Mouse (Mus musculus) lung, embryonic 14.5 days (tissue): ENCODE results near the gene Hoxd13. TPM values are rescaled to one million over a fixed set of nuclear protein-coding genes. Genes with fewer than 3 reads are reported as not detected.
A peak's percentile ranks its signal among the peaks of the same experiment; 100 is the strongest.

Experiments used
- ATAC-seq: fragments of 200-750 bp; cut with Nextera tagmentation; 2 replicates; pipeline ENCODE4 v1.8.0; 2017; ENCODE audit warnings: mild to moderate bottlenecking, moderate TSS enrichment, moderate library complexity; ENCODE audit not compliant: insufficient read depth
- DNase-seq: peaks from one replicate; pipeline ENCODE4 v3.0.0-alpha.2; 2015
- H3K27ac ChIP-seq: fragments of 300-500 bp; sonication (generic); 2 replicates; pipeline ENCODE4 v1.5.1; 2014; ENCODE audit warnings: low read depth, mild to moderate bottlenecking, moderate library complexity
- H3K27me3 ChIP-seq: fragments of 300-500 bp; sonication (generic); 2 replicates; pipeline ENCODE4 v1.6.1; 2014; ENCODE audit warnings: low read length, control low read depth; ENCODE audit not compliant: insufficient read depth
- H3K36me3 ChIP-seq: fragments of 300-500 bp; sonication (generic); 2 replicates; pipeline ENCODE4 v1.6.1; 2014; ENCODE audit warnings: control low read depth; ENCODE audit not compliant: insufficient read depth
- H3K4me1 ChIP-seq: fragments of 300-500 bp; sonication (generic); 2 replicates; pipeline ENCODE4 v1.6.1; 2014; ENCODE audit warnings: antibody characterized with exemption, control low read depth; ENCODE audit not compliant: insufficient read depth
- H3K4me2 ChIP-seq: fragments of 300-500 bp; sonication (generic); 2 replicates; pipeline ENCODE4 v1.6.1; 2014; ENCODE audit warnings: mild to moderate bottlenecking
- H3K4me3 ChIP-seq: fragments of 300-500 bp; sonication (generic); 2 replicates; pipeline ENCODE4 v1.5.1; 2014; ENCODE audit warnings: low read depth, low read length
- H3K9ac ChIP-seq: fragments of 300-500 bp; sonication (generic); 2 replicates; pipeline ENCODE4 v1.6.1; 2014
- H3K9me3 ChIP-seq: fragments of 300-500 bp; sonication (generic); 2 replicates; pipeline ENCODE4 v1.6.1; 2016; ENCODE audit warnings: low read depth, low read length, control low read depth
- CTCF ChIP-seq: IDR thresholded peaks from 2 replicates; pipeline ENCODE4 v1.5.1; 2016; ENCODE audit warnings: antibody characterized with exemption, low read depth
- WGBS: fragments of 180-500 bp; shearing (Covaris S2); extraction: QIAGEN DNeasy Blood & Tissue Kit; methylation state at CpG from one replicate; pipeline ENCODE4 v1.1.7; 2014; 5-methylcytosine and 5-hydroxymethylcytosine counted together
- polyA plus RNA-seq: library from polyadenylated mRNA; unstranded; fragments of >200 nt; fragmentation: Nextera tagmentation; extraction: Ambion mirVana; gene quantifications from 2 replicates; pipeline ENCODE4 v1.2.1, GENCODE M21; 2014

Hoxd13 gene
- polyA plus RNA-seq, 1 experiment from 2014 or later, result not detected

GRCm38 (mm10) chr2:74657251-74658023 lies 10.7 kb upstream of the Hoxd13 start:
- Histone ChIP-seq H3K4me3 (peak overlapping the region; percentile 5; the same call in 1 of the 2 replicates), H3K27me3 (peaks cover 91% of the 10 kb centered on the region), H3K36me3 (no peaks in the 10 kb centered on the region), H3K4me2 (peak overlapping the region; percentile 2; the same call in 1 of the 2 replicates), H3K4me1 (no peaks in the 10 kb centered on the region), H3K9ac (no peak overlapping the region), H3K9me3 (no peaks in the 10 kb centered on the region), H3K27ac (no peak overlapping the region)
- ATAC-seq (no peak), DNase-seq (no peak)
- WGBS, result 3% methylated on average over 62 of the region's 62 CpGs
- TF ChIP-seq CTCF, result no peak

DNA sequence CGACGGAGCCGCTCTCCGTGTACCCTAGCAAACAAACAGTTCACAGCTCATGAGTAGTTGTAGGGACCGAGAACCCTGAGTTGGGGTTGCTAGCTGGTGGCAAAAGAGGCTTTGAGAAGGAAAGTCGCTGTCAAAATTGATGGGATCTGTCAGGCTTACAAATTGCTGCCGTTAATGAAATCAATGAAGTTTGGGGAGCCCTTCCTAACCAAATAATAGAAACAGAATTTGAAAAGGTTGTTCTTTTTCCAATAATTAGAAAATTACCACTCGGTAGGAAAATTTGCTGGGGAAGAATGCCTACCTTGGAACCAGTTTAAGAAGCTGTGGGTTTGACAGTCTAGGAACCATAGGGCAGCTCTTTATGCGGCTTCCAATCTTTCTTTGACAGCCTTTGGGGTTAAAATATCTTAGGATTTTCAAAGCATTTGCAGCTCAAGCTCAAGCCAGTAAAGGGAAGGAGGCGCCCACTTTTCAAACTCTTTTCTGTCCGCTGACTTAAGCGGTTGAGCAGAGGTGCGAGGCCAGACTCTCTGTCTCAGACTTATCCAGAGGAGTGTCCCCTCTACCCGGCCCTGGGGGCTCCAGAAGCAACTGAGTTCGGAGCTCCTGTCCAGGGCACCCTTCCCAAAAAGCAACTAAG lies 10.0 kb upstream of the Hoxd13 start:
- 2% methylated on average over 15 of the region's 15 CpGs for WGBS
- DNase-seq (no peak), ATAC-seq (no peak)
- Histone ChIP-seq H3K36me3 (no peaks in the 10 kb centered on the region), H3K27ac (no peak overlapping the region), H3K27me3 (peaks cover 95% of the 10 kb centered on the region), H3K4me1 (no peaks in the 10 kb centered on the region), H3K9me3 (no peaks in the 10 kb centered on the region), H3K9ac (no peak overlapping the region), H3K4me3 (peak overlapping the region; percentile 5; the same call in 1 of the 2 replicates), H3K4me2 (peak overlapping the region; percentile 2; the same call in 1 of the 2 replicates)
- TF ChIP-seq CTCF, result no peak

- no peak overlapping the region for H3K27ac ChIP-seq
Measured at GRCm38 (mm10) chr2:74658667-74659371, 9.3 kb upstream of the Hoxd13 start.

GRCm38 (mm10) chr2:74659507-74660005 lies 8.6 kb upstream of the Hoxd13 start, which contains the start of gene Evx2:
Evx2 (minus strand) TSS chr2:74659557.
- H3K27me3 ChIP-seq, result peaks cover 99% of the 10 kb centered on the region
- no peak within 1 kb of the TSS for H3K9ac ChIP-seq
- DNase-seq (no peak), ATAC-seq (no peak)
- no peak for TF ChIP-seq CTCF
- H3K27ac ChIP-seq, result no peak within 1 kb of the TSS
- H3K4me3 ChIP-seq, result 0 out of 2 replicates have a peak within 1 kb of the TSS, but pooled peaks have one; percentile 2
- H3K4me1 ChIP-seq, result no peaks in the 10 kb centered on the region
- H3K4me2 ChIP-seq, result peak within 1 kb of the TSS; percentile 10; the same call in 1 of the 2 replicates
- WGBS, result 2% methylated on average over 28 of the region's 28 CpGs
- no peaks in the 10 kb centered on the region for H3K36me3 ChIP-seq
- H3K9me3 ChIP-seq, result no peaks in the 10 kb centered on the region

More at GRCm38 (mm10) chr2:74658667-74659371, 9.3 kb upstream of the Hoxd13 start:
- Histone ChIP-seq H3K9ac (no peak overlapping the region), H3K4me3 (0 out of 2 replicates have a peak overlapping the region, but pooled peaks have one; percentile 2), H3K4me1 (no peaks in the 10 kb centered on the region), H3K9me3 (no peaks in the 10 kb centered on the region), H3K36me3 (no peaks in the 10 kb centered on the region), H3K4me2 (peak overlapping the region; percentile 10; the same call in 1 of the 2 replicates), H3K27me3 (peaks cover 99% of the 10 kb centered on the region)
- ATAC-seq (no peak), DNase-seq (no peak)
- under 1% methylated on average over 47 of the region's 47 CpGs for WGBS
- no peak for TF ChIP-seq CTCF

- WGBS, result 2% methylated on average over 30 of the region's 30 CpGs
- no peaks in the 10 kb centered on the region for H3K36me3 ChIP-seq
- ATAC-seq (no peak), DNase-seq (no peak)
- H3K9ac ChIP-seq, result no peak overlapping the region
- peaks cover 98% of the 10 kb centered on the region for H3K27me3 ChIP-seq
- no peak overlapping the region for H3K27ac ChIP-seq
- H3K9me3 ChIP-seq, result no peaks in the 10 kb centered on the region
- 0 out of 2 replicates have a peak overlapping the region, but pooled peaks have one; percentile 11 for H3K4me2 ChIP-seq
- no peaks in the 10 kb centered on the region for H3K4me1 ChIP-seq
- no peak overlapping the region for H3K4me3 ChIP-seq
- no peak for TF ChIP-seq CTCF
Measured at GRCm38 (mm10) chr2:74660421-74661375, 7.4 kb upstream of the Hoxd13 start.

- peak; percentile 65 for TF ChIP-seq CTCF
- H3K27ac ChIP-seq, result no peak overlapping the region
- H3K4me2 ChIP-seq, result peak overlapping the region; percentile 50
- H3K9ac ChIP-seq, result no peak overlapping the region
- peaks cover 97% of the 10 kb centered on the region for H3K27me3 ChIP-seq
- WGBS, result under 1% methylated on average over 14 of the region's 14 CpGs
- ATAC-seq, result peak; percentile 48; the same call in 1 of the 2 replicates
- DNase-seq, result peak; percentile 88
- peak overlapping the region; percentile 20; the same call in 1 of the 2 replicates for H3K4me3 ChIP-seq
- no peaks in the 10 kb centered on the region for H3K36me3 ChIP-seq
- no peaks in the 10 kb centered on the region for H3K4me1 ChIP-seq
- no peaks in the 10 kb centered on the region for H3K9me3 ChIP-seq
Measured at GRCm38 (mm10) chr2:74661685-74662084, 6.4 kb upstream of the Hoxd13 start.
